Mouse (Mus musculus): Measurements from ENCODE around the gene Lrrc43.
"Not testable (repeated sequence)": the region's sequence is repeated elsewhere in the genome, so short reads cannot be mapped to it uniquely, and the experiment has no call there.

The Lrrc43 gene

GRCm38 (mm10) chr5:123489112-123489785, at the start of gene Lrrc43, which contains the start of gene Il31:
TSS of gene Lrrc43 (plus strand) at chr5:123489305.
TSS of gene Il31 (minus strand) at chr5:123489489.
- no peak for DNase-seq (ENCODE audit: low spot score)

GRCm38 (mm10) chr5:123439312-123439711, 49.8 kb upstream of the Lrrc43 start:
- DNase-seq (ENCODE audit: low spot score), result no peak

- peak; percentile 65 for DNase-seq (ENCODE audit: low spot score)
Observed at GRCm38 (mm10) chr5:123439941-123440340, 49.2 kb upstream of the Lrrc43 start.

GRCm38 (mm10) chr5:123440664-123441063, 48.4 kb upstream of the Lrrc43 start:
- DNase-seq (ENCODE audit: low spot score), result no peak

- no peak for DNase-seq (ENCODE audit: low spot score)
Observed at GRCm38 (mm10) chr5:123442283-123442682, 46.8 kb upstream of the Lrrc43 start.

GRCm38 (mm10) chr5:123444069-123444468, 45.0 kb upstream of the Lrrc43 start:
- peak; percentile 83 for DNase-seq (ENCODE audit: low spot score)

- DNase-seq (ENCODE audit: low spot score), result no peak
Observed at GRCm38 (mm10) chr5:123444849-123445334, 44.2 kb upstream of the Lrrc43 start.

GRCm38 (mm10) chr5:123451886-123452285, 37.2 kb upstream of the Lrrc43 start:
- DNase-seq (ENCODE audit: low spot score), result no peak

GRCm38 (mm10) chr5:123461420-123461819, 27.7 kb upstream of the Lrrc43 start:
- DNase-seq (ENCODE audit: low spot score), result no peak

GRCm38 (mm10) chr5:123464638-123465037, 24.5 kb upstream of the Lrrc43 start:
- no peak for DNase-seq (ENCODE audit: low spot score)

- no peak for DNase-seq (ENCODE audit: low spot score)
Observed at GRCm38 (mm10) chr5:123470784-123471400, 18.2 kb upstream of the Lrrc43 start.

GRCm38 (mm10) chr5:123473817-123474216, 15.3 kb upstream of the Lrrc43 start:
- no peak for DNase-seq (ENCODE audit: low spot score)

- no peak for DNase-seq (ENCODE audit: low spot score)
Observed at GRCm38 (mm10) chr5:123487659-123488395, 1.3 kb upstream of the Lrrc43 start.

GRCm38 (mm10) chr5:123489935-123490334, 830 bp downstream of the Lrrc43 start:
- DNase-seq (ENCODE audit: low spot score), result no peak

GRCm38 (mm10) chr5:123499717-123500116, 10.6 kb downstream of the Lrrc43 start:
- DNase-seq (ENCODE audit: low spot score), result no peak

- DNase-seq (ENCODE audit: low spot score), result no peak
Observed at GRCm38 (mm10) chr5:123501973-123502372, 12.9 kb downstream of the Lrrc43 start.

- peak; percentile 91 for DNase-seq (ENCODE audit: low spot score)
Observed at GRCm38 (mm10) chr5:123507936-123508723, 19.0 kb downstream of the Lrrc43 start.

GRCm38 (mm10) chr5:123508921-123509320, 19.8 kb downstream of the Lrrc43 start:
- no peak for DNase-seq (ENCODE audit: low spot score)

- no peak for DNase-seq (ENCODE audit: low spot score)
Observed at GRCm38 (mm10) chr5:123510160-123510559, 21.1 kb downstream of the Lrrc43 start, which contains the start of gene B3gnt4. TSS of gene B3gnt4 (plus strand) at chr5:123510460.

- DNase-seq (ENCODE audit: low spot score), result not testable (repeated sequence)
Observed at GRCm38 (mm10) chr5:123511426-123511825, 22.3 kb downstream of the Lrrc43 start.

GRCm38 (mm10) chr5:123512102-123512501, 23.0 kb downstream of the Lrrc43 start:
- no peak for DNase-seq (ENCODE audit: low spot score)

GRCm38 (mm10) chr5:123514871-123515270, 25.8 kb downstream of the Lrrc43 start:
- no peak for DNase-seq (ENCODE audit: low spot score)

All from testis, postnatal 10 days (tissue).